Mouse (Mus musculus): ENCODE data around the gene Tigd2. TPM values are rescaled to one million over a fixed set of nuclear protein-coding genes. Genes with fewer than 3 reads are reported as not detected.
"Not testable (repeated sequence)": the region's sequence is repeated elsewhere in the genome, so short reads cannot be mapped to it uniquely, and the experiment has no call there.

Tigd2 gene
- polyA plus RNA-seq, 1 experiment = 3.6 TPM

- 80% methylated on average over 3 of the region's 3 CpGs for WGBS
- DNase-seq (ENCODE audit: low read depth in 1 of 2, low spot score in 2 of 2) = no peak
Observed at GRCm38 (mm10) chr6:59178051-59178450, 30.6 kb upstream of the Tigd2 start.

GRCm38 (mm10) chr6:59180376-59180996, 28.2 kb upstream of the Tigd2 start:
- TF ChIP-seq CTCF (IDR thresholded peaks at IDR 0.05; ENCODE audit: extremely low read depth, insufficient read depth, insufficient read length, insufficient replicate concordance) (peak; percentile 14; the same call in 1 of the 2 replicates), POLR2A (IDR thresholded peaks at IDR 0.05; ENCODE audit: low read depth, low read length) (no peak)
- H3K27ac ChIP-seq (ENCODE audit: insufficient read depth, low read length) = no peak overlapping the region
- H3K4me1 ChIP-seq (ENCODE audit: control insufficient read depth, insufficient read depth, insufficient read length) = peaks cover 9% of the 10 kb centered on the region
- no peaks in the 10 kb centered on the region for H3K36me3 ChIP-seq (ENCODE audit: control insufficient read depth, insufficient read depth, low read length)
- 43% methylated on average over 7 of the region's 7 CpGs for WGBS
- no peak overlapping the region for H3K4me3 ChIP-seq (ENCODE audit: extremely low read depth, insufficient read depth, insufficient read length)
- no peaks in the 10 kb centered on the region for H3K27me3 ChIP-seq (ENCODE audit: control insufficient read depth, insufficient read depth, low read length)
- DNase-seq (ENCODE audit: low read depth in 1 of 2, low spot score in 2 of 2) = peak; percentile 46 to 55

More at GRCm38 (mm10) chr6:59178051-59178450, 30.6 kb upstream of the Tigd2 start:
- Histone ChIP-seq H3K27me3 (ENCODE audit: control insufficient read depth, insufficient read depth, low read length) (no peaks in the 10 kb centered on the region), H3K36me3 (ENCODE audit: control insufficient read depth, insufficient read depth, low read length) (no peaks in the 10 kb centered on the region), H3K4me1 (ENCODE audit: control insufficient read depth, insufficient read depth, insufficient read length) (no peaks in the 10 kb centered on the region), H3K27ac (ENCODE audit: insufficient read depth, low read length) (no peak overlapping the region), H3K4me3 (ENCODE audit: extremely low read depth, insufficient read depth, insufficient read length) (no peak overlapping the region)
- TF ChIP-seq POLR2A (IDR thresholded peaks at IDR 0.05; ENCODE audit: low read depth, low read length) = no peak
- TF ChIP-seq CTCF (IDR thresholded peaks at IDR 0.05; ENCODE audit: extremely low read depth, insufficient read depth, insufficient read length, insufficient replicate concordance) = no peak

GRCm38 (mm10) chr6:59185010-59185699, 23.5 kb upstream of the Tigd2 start:
- H3K27me3 ChIP-seq (ENCODE audit: control insufficient read depth, insufficient read depth, low read length) = no peaks in the 10 kb centered on the region
- WGBS = 11% methylated on average over 13 of the region's 13 CpGs
- H3K4me1 ChIP-seq (ENCODE audit: control insufficient read depth, insufficient read depth, insufficient read length) = peaks cover 11% of the 10 kb centered on the region
- H3K36me3 ChIP-seq (ENCODE audit: control insufficient read depth, insufficient read depth, low read length) = no peaks in the 10 kb centered on the region
- peak overlapping the region; percentile 53 for H3K27ac ChIP-seq (ENCODE audit: insufficient read depth, low read length)
- TF ChIP-seq CTCF (IDR thresholded peaks at IDR 0.05; ENCODE audit: extremely low read depth, insufficient read depth, insufficient read length, insufficient replicate concordance) (no peak), POLR2A (IDR thresholded peaks at IDR 0.05; ENCODE audit: low read depth, low read length) (no peak)
- DNase-seq (ENCODE audit: low read depth in 1 of 2, low spot score in 2 of 2) = peak; percentile 59 to 65
- H3K4me3 ChIP-seq (ENCODE audit: extremely low read depth, insufficient read depth, insufficient read length) = peak overlapping the region; percentile 10; the same call in 1 of the 2 replicates

GRCm38 (mm10) chr6:59190006-59190405, 18.7 kb upstream of the Tigd2 start:
- 87% methylated on average over 1 of the region's 1 CpGs for WGBS
- no peak for DNase-seq (ENCODE audit: low read depth in 1 of 2, low spot score in 2 of 2)
- peaks cover 6% of the 10 kb centered on the region; the same call in 1 of the 2 replicates for H3K4me1 ChIP-seq (ENCODE audit: control insufficient read depth, insufficient read depth, insufficient read length)
- no peak for TF ChIP-seq CTCF (IDR thresholded peaks at IDR 0.05; ENCODE audit: extremely low read depth, insufficient read depth, insufficient read length, insufficient replicate concordance)
- TF ChIP-seq POLR2A (IDR thresholded peaks at IDR 0.05; ENCODE audit: low read depth, low read length) = no peak
- no peak overlapping the region for H3K4me3 ChIP-seq (ENCODE audit: extremely low read depth, insufficient read depth, insufficient read length)
- no peaks in the 10 kb centered on the region for H3K27me3 ChIP-seq (ENCODE audit: control insufficient read depth, insufficient read depth, low read length)
- no peaks in the 10 kb centered on the region for H3K36me3 ChIP-seq (ENCODE audit: control insufficient read depth, insufficient read depth, low read length)
- no peak overlapping the region for H3K27ac ChIP-seq (ENCODE audit: insufficient read depth, low read length)

- not testable (repeated sequence) for H3K27ac ChIP-seq (ENCODE audit: insufficient read depth, low read length); H3K4me3 ChIP-seq (ENCODE audit: extremely low read depth, insufficient read depth, insufficient read length); H3K4me1 ChIP-seq (ENCODE audit: control insufficient read depth, insufficient read depth, insufficient read length); H3K27me3 ChIP-seq (ENCODE audit: control insufficient read depth, insufficient read depth, low read length); H3K36me3 ChIP-seq (ENCODE audit: control insufficient read depth, insufficient read depth, low read length)
- peak; percentile 19 to 20 for DNase-seq (ENCODE audit: low read depth in 1 of 2, low spot score in 2 of 2)
- WGBS = 66% methylated on average over 3 of the region's 3 CpGs
Observed at GRCm38 (mm10) chr6:59194518-59194917, 14.2 kb upstream of the Tigd2 start.

GRCm38 (mm10) chr6:59195849-59196635, 12.6 kb upstream of the Tigd2 start:
- H3K36me3 ChIP-seq (ENCODE audit: control insufficient read depth, insufficient read depth, low read length) = no peaks in the 10 kb centered on the region
- no peaks in the 10 kb centered on the region for H3K27me3 ChIP-seq (ENCODE audit: control insufficient read depth, insufficient read depth, low read length)
- no peak overlapping the region for H3K27ac ChIP-seq (ENCODE audit: insufficient read depth, low read length)
- H3K4me3 ChIP-seq (ENCODE audit: extremely low read depth, insufficient read depth, insufficient read length) = no peak overlapping the region
- no peaks in the 10 kb centered on the region; the same call in 1 of the 2 replicates for H3K4me1 ChIP-seq (ENCODE audit: control insufficient read depth, insufficient read depth, insufficient read length)
- 83% methylated on average over 2 of the region's 2 CpGs for WGBS
- TF ChIP-seq CTCF (IDR thresholded peaks at IDR 0.05; ENCODE audit: extremely low read depth, insufficient read depth, insufficient read length, insufficient replicate concordance) (no peak), POLR2A (IDR thresholded peaks at IDR 0.05; ENCODE audit: low read depth, low read length) (no peak)
- DNase-seq (ENCODE audit: low read depth in 1 of 2, low spot score in 2 of 2) = no peak
